Mouse (Mus musculus): ENCODE data around the gene Paqr3. TPM values are rescaled to one million over a fixed set of nuclear protein-coding genes. Genes with fewer than 3 reads are reported as not detected.

Paqr3 gene
- polyA plus RNA-seq (2015; fragmentation: Nextera tagmentation; extraction: Ambion mirVana) = 0.64 and 0.79 TPM in 2 replicates

DNA sequence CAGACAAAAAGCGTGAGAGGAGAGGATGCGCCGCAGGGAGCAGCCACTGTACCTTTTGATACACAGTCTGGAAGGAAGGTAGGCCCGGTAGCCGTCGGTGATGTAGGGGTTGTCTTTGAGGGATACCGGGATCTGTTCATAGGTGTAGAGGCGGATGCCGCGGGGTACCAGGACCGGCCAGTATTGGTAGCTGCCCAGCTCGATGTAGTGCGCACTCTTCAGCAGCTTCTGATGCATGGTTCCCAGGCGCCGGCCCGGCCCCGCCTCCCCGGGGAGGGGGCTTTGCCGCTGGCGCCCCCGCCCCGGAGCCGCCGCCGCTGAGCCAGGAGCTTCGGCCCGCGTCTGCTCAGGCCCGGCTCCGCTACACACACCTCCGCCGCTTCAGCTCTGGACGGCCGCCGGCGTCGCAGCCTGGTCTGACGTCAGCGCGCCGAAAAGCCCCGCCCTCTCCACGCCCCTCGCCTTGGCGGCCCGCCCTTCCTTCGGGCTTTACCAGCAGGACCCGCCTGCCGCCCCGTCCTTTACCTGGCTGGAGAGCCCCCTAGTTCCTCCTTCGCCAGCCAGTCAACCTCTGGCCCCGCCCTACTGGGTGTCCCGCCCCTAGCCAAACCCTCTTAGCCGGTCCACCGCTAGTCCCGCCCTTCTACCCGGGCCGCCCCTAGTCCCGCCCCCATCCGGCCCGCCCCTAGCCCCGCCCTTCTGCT, at the start of gene Paqr3:
TSS of gene Paqr3 (minus strand) at position 390 of the 704 bp plus-strand sequence.

Other genes starting within 250 kb of the Paqr3 start
- gene Bmp2k, start 113.9 kb downstream of the Paqr3 start, polyA plus RNA-seq (2015; fragmentation: Nextera tagmentation; extraction: Ambion mirVana) = 25.1 and 27.1 TPM in 2 replicates